Mouse (Mus musculus): ENCODE measurements around the gene Pitpnm2.

Pitpnm2 gene

DNA sequence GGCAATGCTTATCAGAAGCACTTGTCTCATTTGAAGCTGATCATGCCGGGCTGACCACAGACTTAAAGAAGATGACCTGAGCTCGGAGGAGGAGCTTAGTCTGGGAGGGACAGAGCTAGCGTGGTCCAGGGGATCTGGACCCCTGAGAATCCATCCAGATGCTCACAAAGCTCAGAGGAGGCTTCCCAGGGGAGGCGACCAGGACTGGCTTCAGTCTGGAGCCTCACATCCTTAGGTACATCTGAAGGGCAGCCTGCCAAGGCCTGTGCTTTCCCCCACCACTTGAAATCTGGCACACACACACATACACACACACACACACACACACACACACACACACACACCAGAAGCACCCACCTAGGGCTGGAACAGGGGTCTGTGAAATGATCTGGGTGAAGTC, 47.5 kb downstream of the Pitpnm2 start:
- no peak for DNase-seq (ENCODE audit: low spot score)

- no peak for DNase-seq (ENCODE audit: low spot score)
These were observed 48.0 kb downstream of the Pitpnm2 start for GRCm38 (mm10) chr5:124201564-124201963.

DNA sequence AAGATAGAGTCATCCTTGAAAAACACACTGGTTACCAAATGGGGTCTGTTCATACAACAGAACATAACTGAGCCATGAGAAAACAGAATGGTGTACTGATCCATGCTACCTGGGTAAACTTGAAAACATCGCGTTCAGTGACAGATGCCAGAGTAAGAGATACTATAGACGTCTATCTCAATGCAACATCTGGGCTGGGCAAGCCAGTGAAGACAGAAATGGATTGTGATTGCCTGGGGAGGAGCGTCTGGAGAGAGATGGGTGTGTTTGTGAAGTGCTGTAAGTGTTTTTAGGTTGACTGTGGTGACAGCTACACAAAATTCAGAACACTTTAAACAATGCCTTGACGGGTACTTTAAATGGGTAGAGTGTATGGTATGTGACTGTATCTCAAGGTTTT, 48.7 kb downstream of the Pitpnm2 start:
- DNase-seq (ENCODE audit: low spot score), result no peak

DNA sequence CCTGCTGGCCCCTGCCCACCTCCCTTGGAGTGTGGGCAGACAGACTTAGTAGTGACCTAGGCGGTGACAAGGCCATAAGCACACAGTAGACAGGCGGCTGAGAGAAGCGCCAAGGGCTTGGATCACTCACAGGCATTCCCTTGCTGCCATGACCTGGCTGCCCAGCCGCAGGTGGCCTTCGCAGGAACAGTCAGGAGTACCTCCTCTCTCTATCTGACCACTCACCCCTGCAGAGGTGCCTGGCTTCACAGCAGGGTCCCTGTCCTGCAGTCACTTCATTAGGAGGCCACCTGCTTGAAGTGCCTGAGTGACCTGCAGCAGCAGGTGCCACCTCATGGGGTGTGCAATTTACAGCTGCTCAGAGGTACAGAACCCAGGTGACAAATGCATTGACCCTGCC, 50.4 kb downstream of the Pitpnm2 start:
- DNase-seq (ENCODE audit: low spot score), result no peak

GRCm38 (mm10) chr5:124198473-124198872, 51.1 kb downstream of the Pitpnm2 start:
- DNase-seq (ENCODE audit: low spot score), result no peak

- no peak for DNase-seq (ENCODE audit: low spot score)
These were observed 53.5 kb downstream of the Pitpnm2 start for GRCm38 (mm10) chr5:124196082-124196481.

DNA sequence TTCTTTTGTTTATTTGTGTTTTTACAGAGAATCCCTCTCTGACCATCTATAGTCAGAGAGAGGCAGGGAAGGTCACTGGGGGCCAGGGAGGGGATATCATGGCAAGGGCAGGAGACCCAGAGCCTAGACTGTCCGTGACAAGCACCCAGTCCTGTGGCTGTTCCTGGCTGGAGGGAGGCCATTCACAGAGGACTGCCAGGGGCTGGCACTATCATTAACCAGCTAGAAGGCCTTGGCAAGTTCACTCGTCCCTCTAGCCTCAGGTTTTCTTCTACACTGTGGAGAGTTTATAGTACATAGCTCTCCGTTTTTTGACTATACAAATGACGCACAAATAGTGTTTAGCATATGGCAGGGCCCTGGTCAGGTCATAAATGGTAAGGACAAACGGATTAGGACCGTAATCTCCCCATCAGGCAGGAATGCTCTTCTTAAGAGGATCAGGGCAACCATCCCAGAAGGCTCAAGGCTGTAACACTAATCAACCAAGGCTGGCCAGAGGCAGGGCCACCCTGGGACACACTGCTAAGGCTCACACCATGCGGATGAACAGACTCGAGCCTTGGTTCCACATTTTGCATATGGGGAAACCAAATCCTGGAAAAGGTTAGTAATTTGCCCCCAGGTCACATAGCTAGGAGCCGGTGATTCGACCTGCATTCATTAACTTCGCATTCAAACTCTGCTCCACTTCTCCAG, 55.0 kb downstream of the Pitpnm2 start:
- DNase-seq (ENCODE audit: low spot score), result no peak

DNA sequence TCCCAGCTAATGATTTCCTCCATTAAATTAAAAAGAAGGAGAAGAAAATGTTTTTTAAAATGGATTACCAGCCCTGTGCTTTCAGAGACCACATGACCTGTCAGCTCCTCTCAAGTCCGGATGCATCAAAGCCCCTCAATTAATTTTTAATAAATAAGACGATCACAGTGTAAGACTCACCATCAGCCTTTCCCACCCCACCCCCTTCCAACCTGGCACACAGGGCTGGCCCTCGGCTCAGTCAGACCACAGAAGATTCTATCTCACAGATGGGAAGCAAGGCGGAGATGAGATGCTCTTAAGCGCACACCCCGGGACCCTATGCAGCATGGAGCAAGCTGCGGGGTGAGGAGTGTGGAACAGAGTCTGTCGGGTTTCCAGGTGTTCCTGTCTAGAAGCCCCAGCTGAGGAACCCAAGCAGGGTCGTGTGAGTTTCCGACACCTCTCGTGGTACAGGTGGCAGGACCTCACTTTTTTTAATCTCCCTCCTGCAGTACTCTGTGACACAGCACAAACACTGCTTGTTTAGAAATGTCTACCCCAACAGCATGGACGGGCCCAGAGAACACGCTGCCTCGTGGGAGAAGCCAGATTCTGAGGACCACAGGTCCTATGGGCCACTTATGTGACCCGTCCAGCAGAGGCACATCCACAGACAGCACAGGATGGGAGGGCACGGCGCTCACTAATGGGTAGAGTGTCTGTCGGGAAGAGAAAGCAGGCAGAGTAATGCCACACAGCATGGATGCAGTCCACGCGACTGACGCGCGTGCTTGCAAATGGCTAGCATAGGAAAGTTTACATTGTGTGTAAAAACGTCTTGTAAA, 56.1 kb downstream of the Pitpnm2 start:
- DNase-seq (ENCODE audit: low spot score), result no peak

DNA sequence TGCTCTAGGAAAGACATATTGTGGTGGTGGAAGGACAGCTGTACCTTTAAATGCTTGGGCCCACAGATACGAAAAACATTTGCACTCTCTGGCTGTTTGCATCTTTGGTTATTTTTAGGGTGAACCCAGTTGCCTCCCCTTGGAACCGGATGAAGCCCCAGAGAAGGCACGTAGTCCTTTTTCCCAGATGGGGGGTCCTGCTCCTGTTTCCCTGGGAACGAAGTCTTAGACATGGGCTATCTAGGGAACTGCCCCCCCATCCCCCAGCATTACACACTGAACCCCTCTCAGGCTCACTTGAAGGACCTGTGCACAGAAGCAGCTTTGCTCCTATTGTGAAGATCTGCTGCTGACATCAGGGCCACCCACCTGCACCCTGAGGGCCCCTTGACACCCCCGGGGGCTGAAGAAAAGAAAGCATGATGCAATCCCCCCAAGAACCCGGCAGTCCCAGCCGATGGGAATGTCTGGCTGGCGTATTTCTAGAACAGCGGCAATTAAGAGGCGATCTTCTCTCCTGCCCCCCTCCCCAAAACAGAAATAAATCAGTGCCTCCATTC, 56.8 kb downstream of the Pitpnm2 start:
- DNase-seq (ENCODE audit: low spot score), result no peak

DNA sequence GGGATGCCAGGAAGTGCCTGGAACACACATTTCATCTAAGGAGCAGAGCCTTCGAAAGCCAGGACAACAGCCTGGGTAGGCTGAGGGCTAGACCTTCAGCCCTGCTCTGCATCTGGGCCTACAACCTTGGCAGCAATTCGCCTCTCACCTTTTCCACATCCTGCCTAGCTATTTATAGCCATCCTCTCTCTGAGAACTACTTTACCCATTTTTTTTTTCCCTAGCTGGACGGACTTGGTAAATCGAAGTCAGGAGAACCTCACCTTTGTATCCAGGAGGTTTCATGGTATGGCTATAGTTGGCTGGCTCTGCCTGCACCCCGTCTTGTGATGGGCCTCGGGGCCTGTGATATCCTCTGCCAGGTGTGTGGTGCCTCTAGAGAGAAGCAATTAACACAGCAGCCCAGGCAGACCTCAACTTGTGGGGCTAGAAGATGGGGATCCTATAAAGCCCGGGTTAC, 57.3 kb downstream of the Pitpnm2 start:
- no peak for DNase-seq (ENCODE audit: low spot score)

DNA sequence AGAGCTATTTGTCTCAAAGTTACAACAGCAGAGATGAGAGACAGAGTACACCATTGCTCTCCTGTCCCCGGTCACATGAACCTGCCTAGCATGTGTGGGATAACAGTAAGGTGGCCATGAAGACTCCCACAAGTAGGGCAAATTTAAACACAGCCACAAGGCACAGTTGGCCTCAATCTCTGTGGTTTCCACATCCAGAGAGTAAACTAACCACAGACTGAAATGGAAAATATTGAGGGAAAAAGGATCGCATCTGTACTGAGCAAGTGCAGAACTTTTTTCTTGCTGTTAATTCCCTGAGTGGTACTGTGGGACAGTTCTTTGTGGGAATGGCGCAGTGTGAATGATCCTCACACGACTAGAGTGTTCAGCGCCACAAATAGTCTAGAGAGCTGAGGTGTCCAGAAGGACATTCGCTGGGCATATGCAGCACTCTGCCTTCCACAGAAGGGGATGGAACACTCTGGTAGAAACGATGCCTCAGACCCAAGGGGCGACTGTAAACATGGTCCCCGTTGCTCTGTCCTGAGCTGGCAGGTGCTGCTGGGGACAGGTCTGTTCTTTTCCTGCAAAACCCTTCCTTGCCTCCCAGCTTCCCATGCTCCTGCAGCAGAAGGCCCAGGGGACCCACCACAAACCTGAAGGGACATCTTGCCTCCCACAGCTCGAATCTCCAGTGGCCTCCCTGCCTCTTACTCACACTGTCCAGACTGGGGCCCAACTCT, 59.3 kb downstream of the Pitpnm2 start:
- DNase-seq (ENCODE audit: low spot score), result no peak

GRCm38 (mm10) chr5:124189572-124189981, 60.0 kb downstream of the Pitpnm2 start:
- no peak for DNase-seq (ENCODE audit: low spot score)

DNA sequence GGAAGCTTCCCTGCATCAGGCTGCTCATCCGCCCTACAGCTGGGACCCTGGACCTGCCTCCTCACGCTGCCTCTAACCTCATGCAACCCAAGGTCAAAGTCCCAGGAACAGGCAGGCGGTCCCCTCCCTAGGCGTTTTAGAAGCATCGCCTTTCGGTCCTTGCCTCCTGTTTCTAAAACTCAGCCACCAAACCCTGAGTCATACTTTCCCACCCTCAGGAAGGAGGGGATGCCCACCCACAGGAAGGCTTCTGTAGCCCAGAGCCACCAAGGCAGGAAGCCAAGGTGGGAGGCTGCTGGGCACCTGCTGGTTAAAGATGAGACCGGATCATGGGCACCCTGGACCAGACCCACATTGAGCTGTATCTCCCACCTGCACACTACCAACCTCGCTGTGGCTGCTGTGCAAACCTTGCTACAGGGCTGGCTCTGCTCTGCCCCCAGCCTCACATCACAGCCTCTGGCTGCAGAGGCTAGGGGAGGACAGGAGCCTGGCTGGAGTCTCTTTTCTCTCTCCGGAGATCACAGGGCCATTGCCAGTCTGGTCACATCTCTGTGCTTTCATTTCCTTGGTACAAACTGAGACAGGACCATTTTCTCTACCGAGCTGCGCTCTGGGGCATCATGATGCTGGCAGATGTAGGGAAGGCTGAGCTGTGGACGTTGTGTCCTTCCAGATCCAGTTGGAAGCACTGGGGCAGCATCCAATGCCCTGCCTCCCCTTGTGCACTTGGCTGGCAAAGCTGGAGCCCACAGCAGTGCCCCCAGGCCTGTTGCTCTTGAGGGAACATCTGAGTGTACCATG, 61.9 kb downstream of the Pitpnm2 start:
- DNase-seq (ENCODE audit: low spot score), result no peak

- no peak for DNase-seq (ENCODE audit: low spot score)
These were observed 62.5 kb downstream of the Pitpnm2 start for GRCm38 (mm10) chr5:124186981-124187507.

DNA sequence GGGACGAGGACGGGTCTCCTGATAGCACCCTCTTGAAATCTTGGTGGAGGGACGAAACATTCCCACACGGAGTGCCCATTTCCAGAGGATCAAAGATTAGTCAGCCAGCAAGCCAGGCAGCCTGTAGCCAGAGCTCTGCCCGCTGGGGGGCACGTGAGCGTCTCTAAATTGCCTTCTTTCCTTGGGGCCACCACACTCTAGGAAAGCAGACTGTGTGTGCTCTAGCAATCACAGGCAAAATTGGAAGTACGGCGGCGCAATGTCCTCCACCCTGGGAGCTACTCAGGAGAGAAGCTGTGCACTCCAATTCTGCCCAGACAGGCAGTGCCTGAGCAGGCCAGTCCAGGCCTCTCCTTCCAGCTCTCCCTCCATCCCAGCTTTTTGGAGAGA, 63.1 kb downstream of the Pitpnm2 start:
- DNase-seq (ENCODE audit: low spot score), result no peak

GRCm38 (mm10) chr5:124185706-124186464, 63.7 kb downstream of the Pitpnm2 start:
- no peak for DNase-seq (ENCODE audit: low spot score)

GRCm38 (mm10) chr5:124184898-124185701, 64.5 kb downstream of the Pitpnm2 start:
- no peak for DNase-seq (ENCODE audit: low spot score)

DNA sequence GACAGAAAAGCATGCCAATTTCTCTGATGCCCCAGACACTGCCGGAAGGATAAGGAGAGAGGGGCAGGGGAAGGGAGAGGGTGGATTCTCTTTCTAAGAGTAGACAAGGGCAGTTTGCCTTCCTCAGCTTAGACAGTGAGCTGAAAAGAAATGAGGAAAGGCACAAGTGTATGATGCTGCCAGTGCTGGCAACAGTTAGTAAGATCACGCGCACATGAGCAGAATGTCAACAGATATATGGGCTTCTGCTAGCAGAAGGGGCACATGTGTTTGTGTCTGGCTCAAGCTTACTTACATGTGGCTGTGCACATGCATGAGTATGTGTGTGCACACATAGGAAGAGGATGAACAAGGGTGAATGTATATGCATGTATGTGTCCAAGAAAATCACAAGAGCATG, 65.4 kb downstream of the Pitpnm2 start:
- DNase-seq (ENCODE audit: low spot score), result no peak

GRCm38 (mm10) chr5:124182642-124183041, 66.9 kb downstream of the Pitpnm2 start:
- DNase-seq (ENCODE audit: low spot score), result no peak

DNA sequence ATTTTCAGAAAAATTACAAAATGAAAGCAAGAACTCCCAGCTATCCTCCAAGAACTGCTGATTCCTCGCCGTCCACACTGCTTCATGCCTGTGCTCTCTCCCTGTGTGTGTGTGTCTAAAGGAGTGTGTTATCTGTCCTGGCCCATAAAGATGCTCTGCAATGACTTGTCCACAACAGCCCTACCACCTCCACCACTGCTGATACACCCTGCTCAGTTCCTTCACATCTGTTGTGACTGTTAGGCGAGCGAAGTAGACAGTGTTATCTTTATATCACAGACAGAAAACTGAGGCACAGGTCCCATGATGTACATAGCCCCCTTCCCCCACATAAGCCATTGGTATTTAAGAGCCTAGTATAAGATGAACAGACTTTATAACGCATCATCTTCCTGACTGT, 67.5 kb downstream of the Pitpnm2 start:
- no peak for DNase-seq (ENCODE audit: low spot score)
